Mouse (Mus musculus) stomach, postnatal 0 days (tissue): ENCODE measurements around the gene Spata16.

Experiments
- CTCF ChIP-seq: IDR thresholded peaks from 2 replicates; pipeline ENCODE4 v1.5.1; 2016; ENCODE audit warnings: antibody characterized with exemption, low read depth, mild to moderate bottlenecking, moderate library complexity
- EP300 ChIP-seq: optimal IDR thresholded peaks from 2 replicates; pipeline ENCODE3; 2016; ENCODE audit warnings: antibody characterized with exemption

DNA sequence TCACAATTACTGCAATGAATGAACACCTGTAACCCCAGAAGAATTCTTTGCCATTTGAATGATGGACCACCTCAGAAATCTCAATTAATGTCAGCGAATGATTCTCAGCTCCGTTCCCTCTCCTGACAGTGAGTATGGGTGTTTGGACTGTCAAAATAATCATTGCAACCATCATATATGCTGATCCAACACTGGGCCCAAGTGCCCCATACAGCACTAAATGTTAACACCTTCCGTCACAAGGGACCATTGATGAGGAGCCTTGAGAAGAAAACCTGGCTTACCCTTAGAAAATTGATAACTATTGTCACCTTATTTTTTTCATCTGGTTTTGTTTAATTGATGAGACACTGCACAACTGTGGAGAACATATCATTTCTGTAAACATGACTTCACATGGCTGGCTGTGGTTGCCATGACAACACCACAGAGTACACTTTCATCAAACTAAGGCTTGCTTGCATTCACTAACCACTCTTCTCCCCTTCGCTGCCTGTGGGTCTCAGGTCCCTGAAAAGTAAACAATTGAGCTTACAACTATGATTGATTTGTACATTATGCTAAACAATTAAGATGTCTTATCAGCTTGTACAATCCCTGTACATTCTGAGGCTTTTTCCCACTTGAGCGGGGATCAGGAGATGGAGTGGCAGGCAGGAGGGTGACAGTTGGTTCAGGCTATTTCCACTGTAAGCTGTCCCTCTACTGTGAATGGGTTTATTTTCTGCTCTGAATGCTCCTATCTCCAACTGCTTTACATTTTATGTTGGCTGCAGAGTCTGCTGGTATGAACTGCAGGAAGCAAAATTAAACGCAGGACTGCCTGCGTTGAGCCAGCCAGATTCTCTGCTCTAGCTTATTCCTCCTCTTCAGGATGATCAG is 189.8 kb downstream of the Spata16 start:
- no peak for TF ChIP-seq CTCF
- no peak for TF ChIP-seq EP300
